Mouse (Mus musculus) kidney, embryonic 15.5 days (tissue): ENCODE data around the gene Cdr2. TPM values are rescaled to one million over a fixed set of nuclear protein-coding genes. Genes with fewer than 3 reads are reported as not detected.
A peak's percentile ranks its signal among the peaks of the same experiment; 100 is the strongest.
"Not testable (repeated sequence)": the region's sequence is repeated elsewhere in the genome, so short reads cannot be mapped to it uniquely, and the experiment has no call there.

Experiments
- ATAC-seq: fragments of 200-750 bp; cut with Nextera tagmentation; replicated peaks from 2 replicates; pipeline ENCODE4 v1.8.0; 2017; ENCODE audit warnings: moderate TSS enrichment; ENCODE audit not compliant: low FRiP score
- H3K27ac ChIP-seq: fragments of 300-500 bp; sonication (generic); 2 replicates; pipeline ENCODE4 v1.5.1; 2015; ENCODE audit warnings: mild to moderate bottlenecking, inconsistent platforms
- H3K27me3 ChIP-seq: fragments of 300-500 bp; sonication (generic); 2 replicates; pipeline ENCODE4 v1.6.1; 2015; ENCODE audit warnings: inconsistent platforms
- H3K36me3 ChIP-seq: fragments of 300-500 bp; sonication (generic); 2 replicates; pipeline ENCODE4 v1.6.1; 2015; ENCODE audit warnings: inconsistent platforms
- H3K4me1 ChIP-seq: fragments of 300-500 bp; sonication (generic); 2 replicates; pipeline ENCODE4 v1.6.1; 2015; ENCODE audit warnings: inconsistent platforms
- H3K4me2 ChIP-seq: fragments of 300-500 bp; sonication (generic); 2 replicates; pipeline ENCODE4 v1.6.1; 2015; ENCODE audit warnings: moderate library complexity, mild to moderate bottlenecking, inconsistent platforms
- H3K4me3 ChIP-seq: fragments of 300-500 bp; sonication (generic); replicated peaks from 2 replicates; pipeline ENCODE4 v1.5.1; 2015; ENCODE audit warnings: mild to moderate bottlenecking, inconsistent platforms
- H3K9ac ChIP-seq: fragments of 300-500 bp; sonication (generic); 2 replicates; pipeline ENCODE4 v1.6.1; 2015; ENCODE audit warnings: mild to moderate bottlenecking, inconsistent platforms
- H3K9me3 ChIP-seq: fragments of 300-500 bp; sonication (generic); replicated peaks from 2 replicates; pipeline ENCODE4 v1.6.1; 2016; ENCODE audit warnings: inconsistent platforms
- WGBS: fragments of 180-500 bp; shearing (Covaris S2); methylation state at CpG from one replicate; pipeline ENCODE4 v1.1.7; 2015; ENCODE audit warnings: mixed read lengths; 5-methylcytosine and 5-hydroxymethylcytosine counted together
- polyA plus RNA-seq: library from polyadenylated mRNA; unstranded; fragments of >200 nt; fragmentation: Nextera tagmentation; extraction: Ambion mirVana; gene quantifications from 2 replicates; pipeline ENCODE4 v1.2.1, GENCODE M21; 2015

The Cdr2 gene
- polyA plus RNA-seq, 1 experiment from 2014 or later: 11.3 TPM

DNA sequence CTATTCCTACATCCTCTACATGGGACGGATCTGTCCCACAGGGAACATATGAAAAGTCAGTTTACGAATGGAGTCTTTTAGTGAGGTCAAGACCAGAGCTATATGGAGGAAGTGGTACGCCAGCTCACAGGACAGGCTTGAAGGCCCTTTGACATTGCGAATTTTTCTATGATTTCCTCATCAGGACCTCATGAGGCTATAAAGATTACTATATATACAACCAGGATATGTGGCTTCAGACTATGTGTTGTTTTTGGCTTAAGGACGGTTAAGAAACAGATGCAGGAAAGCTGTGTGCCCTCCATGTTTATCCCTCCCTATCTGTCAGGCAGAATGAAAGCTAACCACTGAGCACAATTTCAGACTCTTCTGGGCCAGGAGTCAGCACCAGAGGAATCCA is 19.0 kb downstream of the Cdr2 start:
- no peak overlapping the region for H3K9ac ChIP-seq
- no peak overlapping the region for H3K27ac ChIP-seq
- no peak overlapping the region for H3K4me2 ChIP-seq
- H3K36me3 ChIP-seq: peaks cover 35% of the 10 kb centered on the region
- no peaks in the 10 kb centered on the region for H3K27me3 ChIP-seq
- WGBS: 70% methylated on average over 5 of the region's 5 CpGs
- ATAC-seq: no peak
- no peaks in the 10 kb centered on the region for H3K4me1 ChIP-seq
- no peak overlapping the region for H3K4me3 ChIP-seq
- no peaks in the 10 kb centered on the region for H3K9me3 ChIP-seq

DNA sequence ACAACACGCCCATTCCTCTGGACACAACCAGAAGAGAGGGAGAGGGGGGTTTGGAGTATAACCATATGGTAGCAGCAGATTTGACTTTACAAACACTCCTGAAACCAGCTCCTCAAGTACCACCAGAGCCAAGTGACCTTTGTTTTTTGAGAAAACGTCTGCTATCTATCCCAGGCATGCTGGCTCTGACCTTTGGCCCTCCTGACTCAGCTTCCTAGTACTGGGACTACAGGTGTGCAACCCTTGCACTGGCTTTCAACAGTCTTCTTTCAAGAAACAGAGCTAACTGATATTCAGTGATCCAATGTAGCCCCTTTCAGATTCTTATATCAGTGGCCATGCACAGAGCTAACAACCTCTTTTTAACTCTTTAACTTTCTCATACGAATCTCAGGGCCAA is 20.2 kb downstream of the Cdr2 start:
- ATAC-seq: no peak
- H3K27ac ChIP-seq: no peak overlapping the region
- H3K4me2 ChIP-seq: no peak overlapping the region
- no peak overlapping the region for H3K4me3 ChIP-seq
- no peak overlapping the region for H3K9ac ChIP-seq
- H3K9me3 ChIP-seq: no peaks in the 10 kb centered on the region
- peaks cover 37% of the 10 kb centered on the region for H3K36me3 ChIP-seq
- no peaks in the 10 kb centered on the region for H3K27me3 ChIP-seq
- WGBS: 56% methylated on average over 3 of the region's 3 CpGs
- H3K4me1 ChIP-seq: no peaks in the 10 kb centered on the region

DNA sequence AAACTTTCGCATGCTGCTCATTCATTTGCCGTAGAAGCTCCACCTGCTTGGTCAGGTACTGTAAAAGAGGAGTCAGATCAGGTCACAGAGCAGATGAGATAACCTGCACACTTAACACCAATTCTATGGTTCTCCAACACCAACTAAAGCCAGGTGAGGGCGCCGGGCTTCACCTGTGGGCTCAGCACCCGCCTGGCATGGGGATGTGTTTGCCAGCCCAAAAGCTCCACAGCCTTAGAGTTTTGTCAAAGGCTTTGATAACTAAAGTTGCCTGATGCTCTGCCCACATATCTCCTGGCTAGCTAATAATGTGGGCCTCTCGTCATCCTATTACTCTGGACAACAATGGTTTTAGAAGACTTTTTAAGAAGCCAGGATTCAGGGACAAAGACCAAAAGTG is 21.5 kb downstream of the Cdr2 start:
- H3K9ac ChIP-seq: no peak overlapping the region
- 84% methylated on average over 6 of the region's 6 CpGs for WGBS
- no peaks in the 10 kb centered on the region for H3K9me3 ChIP-seq
- H3K4me2 ChIP-seq: no peak overlapping the region
- H3K36me3 ChIP-seq: peaks cover 39% of the 10 kb centered on the region
- H3K4me1 ChIP-seq: no peaks in the 10 kb centered on the region
- no peaks in the 10 kb centered on the region for H3K27me3 ChIP-seq
- H3K27ac ChIP-seq: no peak overlapping the region
- no peak for ATAC-seq
- no peak overlapping the region for H3K4me3 ChIP-seq

DNA sequence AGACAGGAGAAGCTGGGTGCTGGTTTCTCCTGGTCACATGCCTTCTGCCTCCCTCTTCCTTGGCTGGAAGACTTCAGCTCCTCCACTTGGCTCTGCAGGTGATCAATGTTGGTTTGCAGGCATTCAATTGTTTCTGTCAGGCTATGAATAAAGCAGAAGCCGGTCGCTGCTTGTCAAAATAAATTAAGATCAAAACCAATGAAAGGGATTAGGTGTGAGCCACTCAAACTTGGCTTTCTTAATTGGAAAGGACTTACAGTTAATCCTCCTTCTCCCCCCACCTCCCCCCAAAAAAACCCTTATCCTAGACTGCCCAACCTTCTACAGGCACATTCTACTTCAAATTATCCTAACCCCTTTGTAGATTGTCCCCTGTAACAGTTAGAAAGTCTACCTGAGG is 22.0 kb downstream of the Cdr2 start:
- WGBS: 92% methylated on average over 2 of the region's 2 CpGs
- H3K36me3 ChIP-seq: peaks cover 39% of the 10 kb centered on the region

DNA sequence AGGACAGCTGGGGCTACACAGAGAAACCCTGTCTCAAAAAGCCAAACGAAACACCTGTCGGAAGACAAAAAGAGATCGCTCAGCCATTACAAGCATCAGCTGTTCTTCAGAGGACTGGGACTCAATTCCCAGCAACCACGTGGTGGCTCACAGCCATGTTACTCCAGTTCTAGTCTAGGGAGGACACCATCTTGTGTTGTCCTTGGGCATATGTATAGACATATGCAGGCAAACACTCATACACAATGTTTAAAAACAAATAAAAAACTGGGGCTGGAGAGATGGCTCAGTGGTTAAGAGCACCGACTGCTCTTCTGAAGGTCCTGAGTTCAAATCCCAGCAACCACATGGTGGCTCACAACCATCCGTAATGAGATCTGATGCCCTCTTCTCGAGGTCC is 28.5 kb downstream of the Cdr2 start:
- H3K36me3 ChIP-seq: peaks cover 41% of the 10 kb centered on the region
- not testable (repeated sequence) for H3K4me2 ChIP-seq, H3K9me3 ChIP-seq, H3K4me1 ChIP-seq, H3K27ac ChIP-seq, ATAC-seq, H3K4me3 ChIP-seq, H3K27me3 ChIP-seq, H3K9ac ChIP-seq
- 78% methylated on average over 7 of the region's 7 CpGs for WGBS

More for the DNA sequence above, 22.0 kb downstream of the Cdr2 start:
- H3K9me3 ChIP-seq: no peaks in the 10 kb centered on the region
- no peak for ATAC-seq
- no peaks in the 10 kb centered on the region for H3K4me1 ChIP-seq
- H3K9ac ChIP-seq: no peak overlapping the region
- H3K4me3 ChIP-seq: no peak overlapping the region
- no peaks in the 10 kb centered on the region for H3K27me3 ChIP-seq
- no peak overlapping the region for H3K27ac ChIP-seq
- H3K4me2 ChIP-seq: no peak overlapping the region

DNA sequence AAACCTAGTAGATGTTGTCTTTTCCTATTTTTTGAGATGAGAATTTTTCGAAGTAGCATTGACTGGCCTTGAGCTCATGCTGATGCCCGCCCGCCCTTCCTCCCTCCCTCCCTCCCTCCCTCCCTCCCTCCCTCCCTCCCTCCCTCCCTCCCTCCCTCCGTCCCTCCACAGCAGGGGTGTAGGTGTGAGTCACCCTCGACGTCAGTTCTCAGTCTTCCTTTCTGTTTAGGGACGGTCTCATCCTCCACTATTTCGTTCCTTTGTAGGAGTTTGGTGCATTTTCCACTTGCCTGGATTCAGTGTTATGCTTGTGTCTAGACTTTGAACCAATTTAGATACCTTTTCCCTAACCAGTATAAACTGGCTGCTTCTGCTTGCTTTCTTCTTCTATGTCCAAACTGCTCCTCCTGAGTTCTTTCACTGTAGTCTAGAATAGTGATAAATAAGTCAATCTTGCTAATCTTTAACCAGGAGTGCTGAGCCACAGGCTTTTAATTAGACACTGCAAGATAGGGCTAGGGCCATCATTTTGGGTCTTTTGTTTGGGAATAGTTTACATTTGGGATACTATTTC is 38.1 kb downstream of the Cdr2 start:
- Histone ChIP-seq H3K9me3 (no peaks in the 10 kb centered on the region), H3K4me2 (no peak overlapping the region), H3K4me1 (0 out of 2 replicates have a peak, but pooled peaks cover 2% of the 10 kb centered on the region), H3K9ac (no peak overlapping the region), H3K27me3 (no peaks in the 10 kb centered on the region), H3K4me3 (no peak overlapping the region), H3K36me3 (peaks cover 84% of the 10 kb centered on the region), H3K27ac (no peak overlapping the region)
- 0 out of 2 replicates have a peak, but pooled peaks have one; percentile 46 for ATAC-seq
- 57% methylated on average over 7 of the region's 8 CpGs for WGBS

DNA sequence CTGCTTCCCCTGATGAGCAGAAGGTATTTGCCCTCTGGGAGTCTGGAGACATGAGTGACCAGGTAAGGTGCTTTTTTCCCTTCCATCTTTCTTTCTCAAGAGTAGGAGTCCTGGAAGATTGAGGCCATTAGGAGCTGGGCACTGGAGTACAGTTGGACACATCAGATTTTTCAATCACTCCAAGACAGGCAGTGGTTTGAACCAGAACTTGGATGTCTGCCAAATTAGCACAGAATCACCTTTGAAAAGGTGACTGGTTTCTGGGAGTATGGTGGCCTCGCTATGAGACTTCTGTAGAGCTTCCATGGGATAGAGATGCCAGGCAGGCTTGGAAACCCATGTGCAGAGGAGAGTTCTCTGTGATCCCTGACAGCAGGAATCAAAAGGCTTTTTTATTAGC is 39.6 kb downstream of the Cdr2 start:
- no peak overlapping the region for H3K4me3 ChIP-seq
- no peaks in the 10 kb centered on the region for H3K27me3 ChIP-seq
- no peak overlapping the region for H3K27ac ChIP-seq
- no peak overlapping the region for H3K4me2 ChIP-seq
- 78% methylated on average over 1 of the region's 1 CpGs for WGBS
- peaks cover 85% of the 10 kb centered on the region for H3K36me3 ChIP-seq
- H3K9ac ChIP-seq: no peak overlapping the region
- no peaks in the 10 kb centered on the region for H3K9me3 ChIP-seq
- 0 out of 2 replicates have a peak, but pooled peaks cover 2% of the 10 kb centered on the region for H3K4me1 ChIP-seq
- ATAC-seq: no peak

DNA sequence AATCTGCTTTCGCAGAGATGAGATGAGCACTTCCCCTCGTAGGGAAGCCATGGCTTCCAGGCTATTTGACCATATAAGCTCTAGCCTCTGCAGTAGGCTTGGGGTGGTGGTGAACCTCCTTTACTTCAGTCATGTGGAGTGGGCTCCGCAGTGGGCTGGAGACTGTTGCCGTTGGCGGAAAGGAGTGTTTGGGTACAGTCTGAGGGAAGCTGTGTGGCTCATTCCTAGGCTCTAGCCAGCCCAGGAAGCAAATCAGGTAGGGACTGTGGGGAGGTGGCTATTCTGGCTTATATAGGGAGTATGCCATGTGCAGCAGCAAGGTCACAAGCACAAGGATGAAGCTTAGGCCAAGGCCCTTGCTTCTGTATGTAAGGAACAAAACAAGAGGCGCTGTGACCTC is 40.9 kb downstream of the Cdr2 start:
- Histone ChIP-seq H3K9me3 (no peaks in the 10 kb centered on the region), H3K4me1 (0 out of 2 replicates have a peak, but pooled peaks cover 2% of the 10 kb centered on the region), H3K4me2 (no peak overlapping the region), H3K9ac (no peak overlapping the region), H3K27ac (no peak overlapping the region), H3K4me3 (no peak overlapping the region), H3K36me3 (peaks cover 93% of the 10 kb centered on the region), H3K27me3 (no peaks in the 10 kb centered on the region)
- 96% methylated on average over 6 of the region's 6 CpGs for WGBS
- ATAC-seq: no peak

DNA sequence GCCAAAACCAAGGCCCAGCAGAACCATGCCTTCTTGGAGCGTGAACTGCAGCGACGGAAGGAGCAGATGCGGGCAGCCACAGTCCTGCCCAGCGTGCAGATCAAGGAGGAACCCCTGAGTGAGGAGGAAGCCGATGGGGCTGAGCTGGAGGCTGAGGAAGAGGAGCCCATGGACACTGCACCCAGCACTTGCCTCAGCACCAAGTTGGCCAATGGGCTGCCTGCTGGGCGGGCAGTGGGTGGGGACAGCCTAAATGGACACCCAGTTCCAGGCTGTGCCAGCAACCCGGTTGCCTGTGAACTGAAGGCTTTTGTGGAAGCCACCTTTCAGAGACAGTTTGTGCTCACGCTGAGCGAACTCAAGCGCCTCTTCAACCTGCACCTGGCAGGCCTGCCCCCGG is 41.8 kb downstream of the Cdr2 start:
- no peaks in the 10 kb centered on the region for H3K27me3 ChIP-seq
- 90% methylated on average over 12 of the region's 12 CpGs for WGBS
- H3K4me1 ChIP-seq: 0 out of 2 replicates have a peak, but pooled peaks cover 2% of the 10 kb centered on the region
- H3K9me3 ChIP-seq: no peaks in the 10 kb centered on the region
- no peak overlapping the region for H3K9ac ChIP-seq
- peak; percentile 21; the same call in 1 of the 2 replicates for ATAC-seq
- no peak overlapping the region for H3K4me3 ChIP-seq
- H3K27ac ChIP-seq: no peak overlapping the region
- H3K36me3 ChIP-seq: peaks cover 94% of the 10 kb centered on the region
- H3K4me2 ChIP-seq: no peak overlapping the region

DNA sequence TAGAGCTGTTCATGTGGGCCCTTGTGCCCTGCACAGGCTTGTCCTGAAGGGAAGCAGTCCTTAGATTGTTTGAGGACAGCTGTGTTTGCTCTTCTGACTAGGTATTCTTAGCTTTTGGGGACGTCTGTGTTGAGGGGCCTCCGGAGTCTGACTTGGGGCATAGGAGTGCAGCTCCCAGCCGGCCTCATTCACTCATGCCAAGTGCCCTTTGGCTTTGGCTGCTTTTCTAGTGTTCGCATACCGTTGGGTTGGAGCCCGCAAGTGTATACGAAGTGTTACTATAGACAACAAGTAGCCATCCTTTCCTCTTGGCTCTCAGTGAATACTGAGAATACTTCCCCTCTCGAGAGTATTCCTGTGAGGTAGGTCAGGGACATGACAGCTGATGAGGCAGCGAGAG is 43.9 kb downstream of the Cdr2 start:
- Histone ChIP-seq H3K4me2 (no peak overlapping the region), H3K9ac (no peak overlapping the region), H3K4me1 (0 out of 2 replicates have a peak, but pooled peaks cover 2% of the 10 kb centered on the region), H3K36me3 (peaks cover 99% of the 10 kb centered on the region), H3K4me3 (no peak overlapping the region), H3K27me3 (no peaks in the 10 kb centered on the region), H3K27ac (no peak overlapping the region), H3K9me3 (no peaks in the 10 kb centered on the region)
- WGBS: 89% methylated on average over 9 of the region's 9 CpGs
- no peak for ATAC-seq

DNA sequence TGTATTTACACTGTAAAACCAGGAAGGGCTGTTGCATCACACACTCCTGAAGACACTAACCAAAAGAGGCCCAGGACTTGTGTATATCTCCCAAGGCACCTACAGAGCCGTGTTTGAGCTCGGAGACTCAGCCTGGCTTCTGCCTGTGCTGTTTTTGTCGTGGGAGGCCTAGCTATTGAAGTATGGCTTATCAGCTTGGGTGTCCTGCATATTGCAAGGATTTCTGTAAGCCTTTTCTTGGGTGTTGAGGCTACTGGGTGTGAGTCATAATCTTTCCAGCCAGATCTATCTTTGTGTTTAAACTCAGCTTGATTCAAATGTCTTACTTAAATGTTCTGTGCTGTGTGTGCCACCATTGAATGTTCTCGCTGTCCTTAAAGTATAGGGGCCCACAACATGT is 45.6 kb downstream of the Cdr2 start:
- H3K36me3 ChIP-seq: peaks cover 99% of the 10 kb centered on the region
- no peaks in the 10 kb centered on the region for H3K4me1 ChIP-seq
- no peak overlapping the region for H3K27ac ChIP-seq
- H3K4me3 ChIP-seq: no peak overlapping the region
- no peak overlapping the region for H3K9ac ChIP-seq
- no peak for ATAC-seq
- H3K4me2 ChIP-seq: no peak overlapping the region
- no peaks in the 10 kb centered on the region for H3K9me3 ChIP-seq
- 91% methylated on average over 4 of the region's 4 CpGs for WGBS
- no peaks in the 10 kb centered on the region for H3K27me3 ChIP-seq

DNA sequence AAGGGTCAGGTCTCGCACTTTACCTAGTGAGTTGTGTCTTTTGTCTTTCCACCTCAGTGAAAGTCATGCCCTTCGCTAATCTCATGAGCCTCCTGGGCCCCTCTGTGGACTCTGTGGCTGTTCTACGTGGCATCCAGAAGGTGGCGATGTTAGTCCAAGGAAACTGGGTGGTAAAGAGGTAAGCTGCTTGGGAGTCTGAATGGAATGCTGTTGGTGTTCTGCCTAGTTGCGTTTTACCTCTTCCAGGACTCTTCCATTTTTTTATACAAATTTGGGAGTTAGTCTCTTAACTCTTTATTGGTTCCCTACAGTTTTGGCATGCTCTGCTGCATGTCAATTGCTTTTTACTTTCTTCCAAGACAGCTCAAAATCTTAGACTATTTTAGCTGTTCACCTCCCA is 47.4 kb downstream of the Cdr2 start:
- WGBS: 42% methylated on average over 5 of the region's 5 CpGs

DNA sequence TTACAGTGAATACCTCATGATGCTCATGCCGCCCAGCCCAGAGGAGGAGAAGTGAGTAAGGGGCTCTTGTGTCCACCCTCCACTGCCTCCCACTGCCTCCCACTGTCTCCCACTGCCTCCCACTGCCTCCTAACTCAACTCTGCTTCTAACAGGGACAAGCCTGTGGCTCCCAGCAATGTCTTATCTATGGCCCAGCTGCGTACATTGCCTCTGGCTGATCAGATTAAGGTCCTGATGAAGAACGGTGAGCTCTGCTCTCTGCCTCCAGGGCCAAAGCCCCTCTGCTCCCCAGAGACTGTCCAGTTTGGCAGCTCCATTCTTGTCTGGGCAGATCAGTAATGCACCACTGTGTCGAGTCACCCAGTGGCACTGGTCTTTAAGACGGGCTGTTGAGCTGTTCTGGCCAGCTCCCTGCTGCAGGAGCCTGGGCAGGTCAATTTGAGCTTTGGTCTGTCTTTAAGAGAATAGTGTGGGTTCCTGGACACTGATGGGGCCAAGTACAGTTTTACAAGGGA is 48.4 kb downstream of the Cdr2 start:
- Histone ChIP-seq H3K27ac (no peak overlapping the region), H3K9ac (no peak overlapping the region), H3K4me3 (no peak overlapping the region), H3K27me3 (no peaks in the 10 kb centered on the region), H3K4me2 (no peak overlapping the region), H3K9me3 (no peaks in the 10 kb centered on the region), H3K4me1 (no peaks in the 10 kb centered on the region), H3K36me3 (peaks cover 99% of the 10 kb centered on the region)
- WGBS: 83% methylated on average over 5 of the region's 5 CpGs
- no peak for ATAC-seq

More for the DNA sequence above, 47.4 kb downstream of the Cdr2 start:
- Histone ChIP-seq H3K36me3 (peaks cover 99% of the 10 kb centered on the region), H3K4me1 (no peaks in the 10 kb centered on the region), H3K27me3 (no peaks in the 10 kb centered on the region), H3K4me3 (no peak overlapping the region), H3K27ac (no peak overlapping the region), H3K9ac (no peak overlapping the region), H3K4me2 (no peak overlapping the region), H3K9me3 (no peaks in the 10 kb centered on the region)
- ATAC-seq: 0 out of 2 replicates have a peak, but pooled peaks have one; percentile 69
